Mouse (Mus musculus) common myeloid progenitor, adult 5-6 weeks (primary cell): ENCODE results near the gene Stxbp2. TPM values are rescaled to one million over a fixed set of nuclear protein-coding genes. Genes with fewer than 3 reads are reported as not detected.

Experiments
- ATAC-seq: replicated peaks from 2 replicates; pipeline ENCODE4 v1.8.0; 2016; ENCODE audit warnings: low read depth, mild to moderate bottlenecking, moderate TSS enrichment, inconsistent platforms; ENCODE audit not compliant: poor library complexity, severe bottlenecking
- total RNA-seq: library from RNA; stranded (forward); fragments of 200-1000, 187-1606 nt; gene quantifications from 2 replicates; pipeline ENCODE4 v1.2.3, GENCODE M21; 2017

The Stxbp2 gene
- total RNA-seq, 1 experiment from 2014 or later = 92.9 TPM

DNA sequence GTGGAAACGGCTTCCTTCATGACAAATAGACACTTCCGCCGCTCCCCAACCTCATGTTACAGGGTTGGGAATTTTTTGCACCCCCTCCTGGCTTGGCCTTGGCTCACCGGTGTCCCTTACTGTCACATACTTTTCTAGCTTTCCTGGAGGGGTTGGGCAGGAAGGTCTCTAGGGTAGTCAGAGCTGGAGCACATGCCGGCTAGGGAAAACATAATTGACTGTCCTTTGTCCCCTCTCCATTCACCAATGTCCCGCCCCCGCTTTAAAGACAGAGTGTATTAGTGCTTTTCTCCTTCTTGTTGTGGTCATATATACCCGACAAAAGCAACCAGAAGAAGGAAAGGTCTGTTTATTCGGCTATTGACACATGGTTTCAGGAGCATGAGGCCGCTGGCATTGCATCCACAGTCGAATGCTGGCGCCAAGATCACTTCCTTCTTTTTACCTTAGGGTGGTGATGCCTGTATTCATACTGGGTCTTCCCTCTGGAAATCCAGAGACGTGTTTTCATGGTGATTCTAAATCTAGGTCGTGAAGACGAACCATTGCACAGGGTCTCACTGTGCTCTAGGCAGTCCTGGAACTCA is 46.3 kb downstream of the Stxbp2 start:
- ATAC-seq = peak; percentile 39

DNA sequence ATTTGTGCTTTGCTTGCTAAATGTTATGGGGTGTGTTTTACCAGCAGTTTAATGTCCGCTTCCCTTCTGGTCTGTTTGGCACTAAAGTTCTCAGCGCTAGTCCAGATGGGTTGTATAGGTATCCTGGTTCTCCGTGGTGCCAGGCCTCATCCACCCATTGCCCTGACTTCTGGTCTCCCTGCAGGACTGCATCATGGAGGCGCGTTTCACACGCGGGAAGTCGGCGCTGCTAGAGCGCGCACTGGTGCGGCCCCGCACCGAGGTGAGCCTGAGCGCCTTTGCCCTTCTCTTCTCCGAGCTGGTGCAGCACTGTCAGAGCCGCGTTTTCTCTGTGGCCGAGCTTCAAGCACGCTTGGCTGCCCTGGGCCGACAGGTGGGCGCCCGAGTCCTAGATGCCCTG is 48.1 kb downstream of the Stxbp2 start:
- ATAC-seq = no peak

DNA sequence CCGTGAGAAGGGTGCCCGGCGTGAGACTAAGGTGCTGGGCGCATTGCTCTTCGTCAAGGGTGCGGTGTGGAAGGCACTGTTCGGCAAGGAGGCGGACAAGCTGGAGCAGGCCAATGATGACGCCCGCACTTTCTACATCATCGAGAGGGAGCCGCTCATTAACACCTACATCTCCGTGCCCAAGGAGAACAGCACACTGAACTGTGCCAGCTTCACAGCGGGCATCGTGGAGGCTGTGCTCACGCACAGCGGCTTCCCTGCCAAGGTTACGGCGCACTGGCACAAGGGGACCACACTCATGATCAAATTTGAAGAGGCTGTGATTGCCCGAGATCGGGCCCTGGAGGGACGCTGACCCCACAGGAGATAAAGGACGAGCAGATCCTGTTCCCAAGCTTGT is 48.5 kb downstream of the Stxbp2 start:
- no peak for ATAC-seq

DNA sequence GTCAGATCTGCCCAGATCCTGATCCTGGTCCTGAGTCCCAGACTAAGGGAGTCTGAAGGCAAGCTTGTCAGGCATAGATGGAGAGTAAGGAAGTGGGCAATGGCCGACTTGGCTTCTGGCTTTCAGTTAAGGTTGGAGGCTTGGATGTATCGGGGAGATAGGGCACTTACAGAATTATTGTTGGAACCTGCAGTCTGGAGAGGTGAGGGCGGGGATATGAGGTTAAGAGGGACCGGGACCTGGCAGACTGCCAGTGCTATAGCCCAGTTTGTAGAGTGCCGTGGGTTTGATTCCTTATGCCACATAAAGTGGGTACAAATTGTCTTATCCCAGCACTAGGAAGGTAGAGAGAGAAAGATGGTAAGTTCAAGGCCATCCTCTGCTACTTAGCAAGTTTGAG is 48.9 kb downstream of the Stxbp2 start:
- no peak for ATAC-seq

DNA sequence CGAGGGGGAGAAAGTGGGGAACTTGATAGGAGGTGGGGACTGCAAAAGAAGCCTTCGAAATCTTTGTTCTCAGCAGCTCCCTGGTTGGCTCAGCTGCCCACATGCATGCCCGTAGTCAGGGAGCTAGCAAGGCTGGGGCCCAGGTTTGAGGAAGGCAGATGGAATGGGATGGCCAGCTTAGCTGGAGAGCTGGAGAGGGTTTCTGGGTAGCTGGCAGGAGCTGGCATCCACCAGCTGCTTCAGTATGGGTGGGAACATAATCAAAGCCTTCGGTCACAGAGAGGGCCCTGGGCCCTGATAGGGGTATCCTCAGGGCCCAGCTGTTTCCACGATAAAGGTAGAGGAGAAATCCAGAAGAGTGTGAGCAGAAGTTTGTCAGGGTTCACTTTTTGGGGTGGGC is 51.7 kb downstream of the Stxbp2 start:
- no peak for ATAC-seq

DNA sequence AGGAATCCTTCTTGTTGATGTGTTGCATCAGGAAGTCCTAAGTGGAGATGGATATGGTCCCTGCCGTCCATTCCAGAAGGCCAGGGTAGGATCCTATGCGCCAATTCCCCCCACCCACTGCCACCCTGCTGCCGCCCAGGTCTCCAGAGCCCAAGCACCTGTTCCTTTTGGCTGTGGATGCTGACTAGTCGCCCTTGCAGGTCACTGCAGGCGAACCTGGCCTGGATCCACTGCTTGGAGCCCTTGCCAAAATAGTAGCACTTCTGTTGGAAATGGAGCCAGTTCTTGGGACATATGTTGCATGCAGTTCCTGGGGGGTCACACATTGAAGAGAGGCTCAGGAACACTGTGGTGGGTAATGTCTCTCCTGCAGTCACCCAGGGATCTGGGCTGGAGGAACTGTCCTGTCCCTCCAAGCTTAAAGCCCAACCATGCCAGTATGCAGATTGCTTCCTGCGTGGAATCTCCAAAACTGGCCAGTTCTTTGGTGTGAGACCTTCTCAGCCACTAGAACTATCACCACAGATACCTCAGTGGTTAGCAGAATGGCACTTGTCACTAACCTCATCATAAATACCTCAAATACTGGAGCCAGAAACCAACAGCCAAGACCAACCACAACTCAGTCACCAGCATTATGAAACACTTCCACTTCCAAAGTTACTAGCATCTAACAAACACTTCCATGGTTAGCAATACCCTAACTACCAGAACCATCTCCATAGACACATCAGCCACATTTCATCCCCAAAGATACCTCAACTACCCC is 52.8 kb downstream of the Stxbp2 start:
- ATAC-seq = peak; percentile 51

DNA sequence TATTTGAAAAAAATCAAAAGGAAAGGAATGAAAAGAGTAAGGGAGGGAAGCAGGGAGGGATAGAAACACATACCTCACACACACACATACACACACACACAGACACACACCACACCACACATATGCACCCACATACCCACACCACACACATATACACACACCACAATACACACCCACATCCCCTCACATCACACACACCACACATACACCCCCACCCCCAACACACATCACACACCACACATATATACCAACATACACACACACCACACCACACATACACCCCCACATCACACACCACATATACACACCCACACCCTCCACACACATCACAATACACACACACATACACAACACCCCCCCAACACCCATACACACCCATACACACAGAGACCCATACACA is 53.8 kb downstream of the Stxbp2 start:
- ATAC-seq = no peak

DNA sequence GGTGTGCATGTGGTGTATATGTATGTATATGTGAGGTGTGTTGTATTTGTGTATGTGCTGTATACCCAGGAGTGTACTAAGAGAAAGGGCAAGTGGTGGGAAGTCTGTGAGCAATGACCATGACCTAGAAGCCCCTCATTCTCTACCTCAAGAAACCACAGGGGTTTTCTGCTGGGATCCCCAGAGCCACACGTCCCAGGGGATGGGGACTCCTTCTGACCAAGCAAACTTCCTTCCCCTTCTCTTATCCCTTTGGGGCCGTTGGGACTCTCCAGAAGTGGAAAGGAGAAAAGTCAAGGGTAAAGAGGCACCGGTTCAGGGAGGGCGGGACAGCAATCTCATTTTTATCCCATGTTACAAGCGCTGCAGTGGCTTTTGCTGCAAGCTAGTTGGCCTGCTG is 54.7 kb downstream of the Stxbp2 start:
- no peak for ATAC-seq

DNA sequence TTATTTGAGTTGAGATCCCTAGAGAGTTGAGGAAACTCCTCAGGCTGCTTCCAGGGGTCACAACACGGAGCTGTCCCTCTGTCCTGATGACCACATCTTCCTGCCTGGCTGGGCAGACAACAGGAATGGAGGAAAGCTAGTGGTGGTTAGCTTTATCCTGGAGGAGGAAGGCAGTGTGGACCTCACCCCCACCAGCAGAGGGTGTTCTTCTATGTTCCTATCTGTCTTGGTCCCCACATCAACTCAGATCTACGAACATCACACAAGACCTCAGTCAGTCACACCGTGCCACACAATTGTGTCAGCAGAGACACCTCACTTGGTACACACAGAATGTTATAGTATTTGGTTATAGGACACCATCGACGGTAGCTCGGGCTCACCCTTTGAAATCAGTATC is 56.8 kb downstream of the Stxbp2 start:
- peak; percentile 57 for ATAC-seq

DNA sequence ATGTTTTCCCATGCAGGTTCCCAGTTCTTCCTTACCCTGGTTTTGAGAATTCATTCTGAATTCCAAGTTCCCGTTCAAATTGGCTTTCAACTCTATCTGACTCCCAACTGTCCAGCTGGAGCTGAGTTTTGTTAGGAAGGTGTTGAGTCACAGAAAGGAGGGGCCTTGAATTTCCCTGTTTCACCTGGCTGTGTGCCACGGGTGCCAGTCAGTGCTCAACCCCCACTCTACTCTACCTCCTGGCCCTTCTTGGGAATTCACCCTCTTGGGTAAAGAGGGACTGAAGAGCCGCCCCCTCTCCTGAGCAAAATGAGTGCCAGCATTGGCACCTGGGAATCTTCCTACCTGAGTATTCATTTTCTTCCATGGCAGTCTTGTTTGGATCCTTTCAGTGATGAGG is 60.0 kb downstream of the Stxbp2 start:
- ATAC-seq = no peak

Other genes with a start within 250 kb of the Stxbp2 start
- 26.5 and 30.3 TPM in 2 replicates for gene Arhgef18, start 237.9 kb upstream of the Stxbp2 start, total RNA-seq
- gene Pex11g, start 163.3 kb upstream of the Stxbp2 start, total RNA-seq = 1.3 and 1.4 TPM in 2 replicates
- not detected in 2 replicates for gene Tex45, start 160.1 kb upstream of the Stxbp2 start, total RNA-seq
- gene Zfp358, start 137.8 kb upstream of the Stxbp2 start, total RNA-seq = 6.2 and 8.3 TPM in 2 replicates
- gene Mcoln1, start 130.5 kb upstream of the Stxbp2 start, total RNA-seq = 26.1 and 28.9 TPM in 2 replicates
- 16.1 and 21.8 TPM in 2 replicates for gene Pnpla6, start 115.6 kb upstream of the Stxbp2 start, total RNA-seq
- gene C330021F23Rik, start 63.0 kb upstream of the Stxbp2 start, total RNA-seq = 0.44 and 0.96 TPM in 2 replicates
- 1.0 TPM in 2 replicates for gene Camsap3, start 43.7 kb upstream of the Stxbp2 start, total RNA-seq
- 53.4 and 54.3 TPM in 2 replicates for gene Xab2, start 9.6 kb upstream of the Stxbp2 start, total RNA-seq
- gene Pet100, start 9.4 kb upstream of the Stxbp2 start, total RNA-seq = 162 and 251 TPM in 2 replicates
- gene Pcp2, start 5.4 kb upstream of the Stxbp2 start, total RNA-seq = not detected in 2 replicates
- not detected in 2 replicates for gene Retn, start 24.8 kb downstream of the Stxbp2 start, total RNA-seq
- gene Mcemp1, start 34.8 kb downstream of the Stxbp2 start, total RNA-seq = 0.27 and 0.68 TPM in 2 replicates
- gene Fcor, start 41.4 kb downstream of the Stxbp2 start, total RNA-seq = 0.87 and 1.4 TPM in 2 replicates
- 34.9 and 42.9 TPM in 2 replicates for gene Trappc5, start 45.3 kb downstream of the Stxbp2 start, total RNA-seq
- not detected in 2 replicates for gene Fcer2a, start 63.2 kb downstream of the Stxbp2 start, total RNA-seq
- not detected in 2 replicates for gene Clec4g, start 89.7 kb downstream of the Stxbp2 start, total RNA-seq
- 0.27 and 1.2 TPM in 2 replicates for gene Cd209a, start 118.0 kb downstream of the Stxbp2 start, total RNA-seq
- gene Cd209e, start 223.4 kb downstream of the Stxbp2 start, total RNA-seq = not detected in 2 replicates
- not detected in 2 replicates for gene Cd209d, start 247.6 kb downstream of the Stxbp2 start, total RNA-seq